Mouse (Mus musculus): ENCODE results near the gene Tubgcp2.

DNA sequence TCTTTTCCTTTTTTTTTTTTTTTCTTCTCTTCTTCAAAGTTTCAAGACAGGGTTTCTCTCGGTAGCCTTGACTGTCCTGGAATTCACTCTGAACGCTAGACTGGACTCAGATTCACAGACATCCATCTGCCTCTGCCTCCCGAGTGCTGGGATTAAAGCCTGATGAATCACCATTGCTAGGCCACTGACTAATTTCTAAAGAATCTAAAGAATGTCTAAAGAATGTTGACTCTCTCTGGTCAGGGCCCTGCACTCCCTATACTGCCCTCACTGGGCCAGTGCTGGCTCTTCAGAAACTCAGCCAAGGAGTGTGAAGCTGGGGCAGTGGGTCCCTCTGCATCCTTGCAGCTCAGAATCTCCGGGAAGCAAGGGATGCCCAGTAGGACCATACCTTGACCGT, 61.0 kb downstream of the Tubgcp2 start:
- TF ChIP-seq POLR2AphosphoS2 (IDR thresholded peaks at IDR 0.05; ENCODE audit: low read length) (no peak), MYC (IDR thresholded peaks at IDR 0.05; ENCODE audit: low read depth, low read length) (no peak), POLR2A (IDR thresholded peaks at IDR 0.05; ENCODE audit: control insufficient read depth in 1 of 2, insufficient read depth in 1 of 2, low read depth in 1 of 2, low read length in 2 of 2, poor library complexity in 1 of 2) (no peak), E2F4 (IDR thresholded peaks at IDR 0.05; ENCODE audit: borderline replicate concordance, low read depth, low read length) (no peak), CTCF (IDR thresholded peaks at IDR 0.05 in 2 of 3, conservative IDR thresholded peaks at IDR 0.05 in 1 of 3; ENCODE audit: control insufficient read depth in 1 of 3, insufficient read depth in 1 of 3, low read depth in 2 of 3, low read length in 3 of 3, poor library complexity in 1 of 3, severe bottlenecking in 1 of 3) (no peak), EP300 (IDR thresholded peaks at IDR 0.05; ENCODE audit: low read depth in 1 of 2, low read length in 2 of 2) (no peak), SIN3A (IDR thresholded peaks at IDR 0.05; ENCODE audit: low read length) (no peak), RAD21 (IDR thresholded peaks at IDR 0.05; ENCODE audit: low read depth, low read length) (no peak)
